Mouse (Mus musculus): ENCODE results near the gene Prl2a1.
"Not testable (repeated sequence)": the region's sequence is repeated elsewhere in the genome, so short reads cannot be mapped to it uniquely, and the experiment has no call there.

Prl2a1 gene

GRCm38 (mm10) chr13:27801354-27801753 lies at the start of gene Prl2a1:
TSS of gene Prl2a1 (plus strand) at chr13:27801654.
- no peak for DNase-seq (ENCODE audit: low read depth)

GRCm38 (mm10) chr13:27780704-27781103 lies 20.8 kb upstream of the Prl2a1 start, which contains the start of gene Prl7c1:
TSS of gene Prl7c1 (minus strand) at chr13:27780804.
- not testable (repeated sequence) for DNase-seq (ENCODE audit: low read depth)

- peak; percentile 44 for DNase-seq (ENCODE audit: low read depth)
Observed at GRCm38 (mm10) chr13:27799303-27799702, 2.2 kb upstream of the Prl2a1 start.

GRCm38 (mm10) chr13:27802765-27803164 lies 1.3 kb downstream of the Prl2a1 start:
- no peak for DNase-seq (ENCODE audit: low read depth)

- DNase-seq (ENCODE audit: low read depth): no peak
Observed at GRCm38 (mm10) chr13:27849042-27849441, 47.6 kb downstream of the Prl2a1 start, which contains the start of gene Prl2c1. TSS of gene Prl2c1 (plus strand) at chr13:27849342.
